Mouse (Mus musculus): ENCODE data around the gene Tm7sf3.
"Not testable (repeated sequence)": the region's sequence is repeated elsewhere in the genome, so short reads cannot be mapped to it uniquely, and the experiment has no call there.

Gene Tm7sf3

DNA sequence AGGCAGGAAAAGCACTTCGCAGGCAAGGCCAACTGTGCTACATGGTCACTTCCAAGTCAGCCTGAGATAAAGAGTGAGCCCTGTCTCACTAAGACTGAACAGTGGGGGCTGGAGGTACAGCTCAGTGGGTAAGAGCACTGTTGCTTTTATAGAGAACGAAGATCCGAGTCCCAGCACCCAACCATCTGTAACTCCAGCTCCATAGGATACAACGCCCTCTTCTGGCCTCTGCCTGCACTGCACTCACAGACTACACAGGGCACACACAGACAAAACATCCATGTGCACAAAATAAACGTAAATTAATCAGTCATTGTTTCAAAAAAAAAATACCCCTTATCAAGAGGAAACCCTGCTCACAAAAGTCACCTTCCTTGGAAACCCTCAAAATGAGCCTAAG, 28.7 kb downstream of the Tm7sf3 start:
- DNase-seq (ENCODE audit: low read depth) = no peak

DNA sequence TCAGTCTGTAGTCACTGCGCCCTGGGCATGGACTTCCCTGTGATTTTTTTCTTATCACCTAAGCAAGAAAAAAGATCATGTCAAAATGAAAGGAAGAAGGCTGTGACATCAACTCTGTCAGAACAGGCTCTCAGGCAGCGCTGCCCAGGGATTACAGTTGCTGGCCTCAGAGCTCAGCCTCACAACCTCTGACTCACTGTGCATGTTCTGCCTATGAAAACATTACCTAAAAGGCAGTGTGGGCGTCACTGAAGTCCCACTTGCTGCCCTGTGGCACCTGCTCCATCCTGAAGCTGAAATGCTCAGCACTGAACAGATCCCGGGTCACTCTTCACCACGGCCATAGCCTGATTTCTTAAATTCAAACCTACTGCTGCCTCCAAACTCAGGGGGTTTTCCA, 29.9 kb downstream of the Tm7sf3 start:
- DNase-seq (ENCODE audit: low read depth) = no peak

DNA sequence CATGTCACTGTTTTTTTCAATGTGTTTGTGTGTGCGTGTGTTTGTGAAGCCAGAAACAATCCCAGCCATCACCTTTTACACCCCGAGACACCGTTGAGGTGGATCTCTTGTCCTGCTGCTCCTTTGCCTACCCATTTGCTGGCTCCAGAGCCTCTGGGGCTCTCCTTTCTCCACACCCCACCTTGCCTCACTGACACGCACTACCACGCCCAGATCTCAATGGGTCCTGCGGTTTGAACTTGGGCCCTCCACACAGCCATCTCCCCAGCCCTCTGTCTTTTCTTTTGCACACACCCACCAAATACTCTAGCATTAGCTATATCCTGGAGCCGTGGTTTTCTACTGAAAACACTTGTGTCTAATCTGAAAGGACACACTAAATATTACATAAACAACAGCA, 30.7 kb downstream of the Tm7sf3 start:
- DNase-seq (ENCODE audit: low read depth) = no peak

DNA sequence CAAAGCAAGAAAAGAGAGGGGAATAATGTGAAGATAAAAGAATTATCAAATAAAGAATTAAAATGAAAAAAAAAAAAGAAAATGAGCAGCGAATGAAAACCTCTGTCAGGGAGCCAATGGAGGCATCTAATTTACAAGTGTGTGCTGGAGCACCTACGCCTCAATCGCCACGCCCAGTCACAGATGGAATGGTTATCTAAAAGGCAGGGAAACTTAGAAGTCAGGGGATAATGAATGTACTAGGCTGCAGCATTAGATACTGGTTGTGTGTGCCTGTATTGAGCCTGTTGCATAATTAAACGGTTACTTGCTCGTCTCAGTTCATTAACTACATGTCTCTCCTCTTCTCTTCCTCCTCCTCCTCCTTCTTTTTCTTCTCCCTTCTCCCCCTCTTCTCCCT, 31.2 kb downstream of the Tm7sf3 start:
- DNase-seq (ENCODE audit: low read depth) = no peak

DNA sequence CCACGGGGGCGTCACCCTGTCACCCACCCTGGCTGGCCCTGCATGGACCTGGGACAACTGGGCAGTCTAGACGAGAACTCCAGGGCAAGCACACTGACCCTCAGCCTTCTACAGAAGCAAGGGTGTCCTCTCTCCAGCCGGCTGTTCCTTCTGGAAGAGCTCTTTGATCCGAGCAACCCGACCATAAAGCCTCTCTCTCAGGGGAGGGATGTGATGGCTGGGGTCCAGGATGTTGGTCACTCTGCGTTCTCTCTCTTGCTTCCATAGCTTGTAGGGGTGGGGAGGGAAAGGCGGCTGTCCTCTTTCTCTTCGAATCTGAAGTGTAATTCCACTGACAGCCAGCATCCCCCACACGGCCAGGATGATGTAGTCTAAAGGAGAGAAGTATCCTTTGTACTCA, 39.0 kb downstream of the Tm7sf3 start:
- DNase-seq (ENCODE audit: low read depth) = no peak

DNA sequence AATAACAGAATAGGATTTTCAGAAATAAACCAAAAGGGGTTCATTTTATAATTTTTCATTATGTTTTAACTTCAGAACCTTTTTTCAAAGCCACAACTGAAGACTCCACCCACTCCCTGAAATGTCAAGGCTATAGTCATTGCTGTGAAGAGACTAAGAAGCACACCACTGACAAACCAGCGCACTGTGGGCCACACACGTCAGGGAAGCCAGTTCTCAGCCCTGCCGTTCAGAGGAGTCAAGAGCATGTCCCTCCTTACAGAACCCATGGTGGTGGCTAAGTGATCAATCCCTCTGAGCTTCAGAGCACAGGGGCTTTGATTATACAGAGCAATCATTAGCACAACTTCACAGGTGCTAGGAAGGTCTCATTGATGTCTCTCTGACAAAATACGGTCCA, 40.0 kb downstream of the Tm7sf3 start:
- DNase-seq (ENCODE audit: low read depth) = no peak

DNA sequence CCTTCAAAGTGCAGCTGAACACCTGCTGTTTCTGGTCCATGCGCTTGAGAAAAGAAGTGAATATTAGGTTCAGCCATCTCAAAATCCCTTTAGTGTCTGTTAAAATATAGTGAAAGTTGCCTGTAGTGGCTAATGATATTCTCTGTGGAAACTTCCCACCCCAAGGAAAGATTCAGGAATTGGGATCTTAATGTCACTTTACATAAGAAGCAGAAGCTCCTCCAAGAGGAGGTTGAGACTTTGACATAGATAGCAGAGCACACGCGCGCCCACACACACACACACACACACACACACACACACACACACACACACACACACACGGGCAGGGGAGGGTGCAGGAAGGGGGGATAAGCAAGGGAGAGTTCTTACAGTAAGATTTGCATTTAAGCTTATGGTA, 57.5 kb downstream of the Tm7sf3 start:
- no peak for DNase-seq (ENCODE audit: low read depth)

DNA sequence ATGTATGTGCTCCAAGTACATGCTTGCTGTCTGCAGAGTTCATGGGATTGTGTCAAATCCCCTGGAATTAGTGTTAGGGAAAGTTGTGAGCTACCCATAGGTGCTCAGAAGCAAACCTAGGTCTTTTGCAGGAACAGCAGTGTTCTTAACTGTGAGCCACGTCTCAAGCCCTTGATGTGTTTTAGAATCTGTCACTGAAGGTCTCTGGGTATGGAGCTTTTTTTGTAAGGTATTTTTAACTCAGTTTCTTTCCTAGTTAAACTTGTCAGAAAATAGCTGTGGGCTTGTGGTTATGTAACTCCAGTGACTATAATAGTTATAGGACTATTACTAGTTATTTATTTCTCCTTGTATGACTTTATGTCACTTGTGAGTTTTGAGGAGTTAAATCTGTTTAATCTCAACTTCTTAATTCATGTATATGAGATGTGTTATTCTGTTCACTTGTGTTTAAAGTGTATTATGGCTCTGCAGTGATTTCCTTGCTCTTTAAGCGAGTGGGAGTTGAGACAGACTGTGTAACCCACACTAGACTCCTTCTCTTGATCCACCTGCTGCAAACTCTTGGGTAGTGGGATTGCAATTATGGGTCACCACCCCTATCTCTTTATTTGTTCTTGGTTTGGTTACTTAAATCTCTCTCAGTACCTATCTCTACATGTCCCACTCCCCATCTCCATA, 59.1 kb downstream of the Tm7sf3 start:
- no peak for DNase-seq (ENCODE audit: low read depth)

DNA sequence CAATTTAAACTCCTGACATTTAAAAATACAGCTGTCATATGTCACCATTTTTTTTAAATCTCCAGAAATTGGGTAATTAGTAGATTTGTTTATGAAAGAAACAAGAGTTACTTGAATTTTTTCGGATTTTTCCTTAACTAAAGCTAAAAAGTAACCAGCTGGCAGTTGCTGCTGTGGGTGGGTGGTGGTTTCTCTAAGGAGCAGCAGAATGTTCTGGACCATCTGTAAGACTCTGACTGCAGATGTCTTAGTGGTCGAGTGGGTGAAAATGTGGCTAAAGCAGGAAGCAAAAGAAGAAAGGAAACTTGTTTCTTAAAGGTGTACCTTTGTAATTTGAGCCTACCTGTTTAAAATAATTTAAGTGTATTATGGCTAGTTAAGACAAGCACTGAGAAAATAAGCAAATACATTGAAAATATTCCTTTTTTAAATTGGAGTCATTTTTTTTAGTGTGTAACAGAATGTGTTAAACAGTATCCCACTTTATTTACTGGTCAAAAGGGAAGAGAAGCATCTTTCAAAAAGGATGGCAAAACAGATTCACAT, 62.2 kb downstream of the Tm7sf3 start:
- DNase-seq (ENCODE audit: low read depth) = no peak

DNA sequence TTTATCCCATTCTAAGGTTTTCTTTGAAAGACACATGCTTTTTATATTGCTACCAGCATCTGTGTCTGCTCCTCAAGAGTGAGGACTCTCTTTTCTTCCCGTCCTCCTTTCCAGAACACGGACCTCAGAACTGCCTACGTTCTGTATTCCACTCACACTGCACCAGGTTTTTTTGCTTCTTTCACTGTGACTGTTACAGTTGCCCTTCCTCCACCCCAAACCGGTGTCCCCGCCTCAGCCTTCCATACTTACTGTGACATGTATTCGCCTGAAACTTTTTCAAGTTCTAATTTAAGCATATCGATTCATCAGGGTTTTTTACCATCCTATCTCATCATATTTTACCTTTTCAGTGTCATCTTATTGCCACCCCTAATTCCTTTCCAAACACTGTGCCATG, 64.0 kb downstream of the Tm7sf3 start:
- no peak for DNase-seq (ENCODE audit: low read depth)

DNA sequence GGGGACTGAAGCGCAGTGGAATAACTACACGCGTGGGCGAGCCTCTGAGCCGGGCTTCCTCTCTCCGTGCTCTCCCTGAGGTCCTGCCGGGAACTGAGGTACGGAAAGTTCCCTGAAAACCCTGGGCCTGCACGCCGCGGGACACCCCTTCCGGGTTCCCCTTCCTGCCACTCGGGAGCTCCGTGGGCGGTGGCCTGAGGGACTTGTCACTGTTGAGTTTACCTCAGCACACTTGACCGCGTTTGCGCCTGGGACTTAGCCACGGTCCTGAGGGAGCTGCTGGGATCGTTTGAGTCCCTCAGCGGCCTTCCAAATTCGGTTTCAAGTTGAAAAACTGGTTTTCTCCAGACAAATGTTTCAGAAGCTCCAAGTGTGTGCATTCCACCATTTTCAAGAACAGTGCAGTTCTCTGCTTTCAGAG, 64.5 kb downstream of the Tm7sf3 start:
- DNase-seq (ENCODE audit: low read depth) = no peak

DNA sequence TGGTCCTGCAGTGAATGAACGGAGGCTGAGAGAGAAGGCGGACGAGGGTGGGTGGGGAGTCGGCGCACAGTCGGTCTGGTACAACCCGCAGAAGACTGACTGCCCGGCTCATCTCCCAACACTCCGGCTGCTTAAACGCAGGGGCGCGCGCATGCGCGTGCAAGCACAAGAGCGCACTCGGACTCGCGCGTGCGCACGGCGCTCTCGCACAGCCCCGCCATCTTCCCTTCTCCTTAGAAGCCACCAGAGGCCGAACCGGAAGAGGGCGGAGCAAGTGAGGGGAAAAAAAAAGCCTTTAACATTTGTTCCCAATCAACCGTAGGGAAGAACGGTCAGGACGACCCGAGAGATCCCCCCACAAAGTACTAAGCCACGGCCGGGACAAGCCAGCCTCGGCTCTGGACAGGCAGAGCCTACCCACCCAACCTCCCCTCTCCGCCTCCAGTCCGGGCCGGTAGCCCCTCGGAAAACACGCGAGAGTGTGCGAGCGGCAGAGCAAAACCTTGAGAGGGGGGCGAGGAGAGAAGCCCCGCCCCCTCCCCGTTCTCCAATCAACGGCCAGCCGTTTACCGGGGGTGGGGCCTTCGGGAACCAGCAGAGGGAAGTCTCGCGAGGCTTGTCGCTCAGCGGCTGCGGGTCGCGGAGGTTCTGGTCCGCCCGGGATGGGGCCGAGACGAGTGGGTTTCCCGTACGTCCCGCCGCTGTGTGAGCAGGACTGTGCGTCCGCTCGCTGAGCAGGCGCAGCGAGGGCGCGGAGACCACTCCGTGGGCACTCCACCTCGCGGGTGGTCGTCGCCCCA, 65.1 kb downstream of the Tm7sf3 start, which contains the start of gene Ints13:
TSS of gene Ints13 (minus strand) at position 526 of the 800 bp plus-strand sequence.
- peak; percentile 100 for DNase-seq (ENCODE audit: low read depth)

DNA sequence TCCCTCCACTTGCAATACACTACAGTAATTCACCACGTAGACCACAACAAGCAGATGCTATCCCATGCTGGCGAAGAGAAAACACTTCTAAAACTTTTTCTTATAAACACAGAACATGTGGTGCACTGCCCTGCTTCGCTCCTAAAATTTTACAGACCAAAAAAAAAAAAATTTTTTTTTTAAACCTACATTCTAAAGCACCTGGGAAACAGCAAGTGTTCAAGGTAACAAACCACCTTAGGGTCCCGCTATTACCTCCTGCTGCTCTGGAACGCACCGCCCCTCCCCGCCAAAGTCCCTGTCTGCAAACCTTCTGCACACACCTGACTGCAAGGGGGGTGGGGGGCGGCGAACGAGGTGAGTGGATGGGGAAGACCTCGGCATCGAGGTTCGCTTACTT, 65.7 kb downstream of the Tm7sf3 start, which contains the start of gene Fgfr1op2:
TSS of gene Fgfr1op2 (plus strand) at position 301 of the 400 bp plus-strand sequence.
- peak; percentile 11 for DNase-seq (ENCODE audit: low read depth)

DNA sequence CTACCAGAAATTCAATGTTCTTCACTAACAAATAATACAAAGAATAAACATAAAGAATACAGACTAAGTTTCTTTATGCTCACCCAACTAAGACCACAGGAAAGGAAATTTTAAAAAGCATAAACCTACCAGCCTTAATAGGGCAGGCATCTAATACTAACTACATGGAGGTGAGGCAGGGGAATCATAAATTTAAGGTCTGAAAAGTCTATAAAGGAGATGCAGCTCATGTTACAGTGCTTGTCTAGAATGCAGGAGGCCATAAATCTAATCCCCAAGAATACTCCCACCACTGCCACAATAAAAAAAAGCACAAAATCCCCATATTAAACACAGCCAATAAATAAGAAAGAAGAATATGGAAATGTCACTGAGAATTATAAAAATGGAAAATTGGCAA, 70.6 kb downstream of the Tm7sf3 start:
- DNase-seq (ENCODE audit: low read depth) = no peak

DNA sequence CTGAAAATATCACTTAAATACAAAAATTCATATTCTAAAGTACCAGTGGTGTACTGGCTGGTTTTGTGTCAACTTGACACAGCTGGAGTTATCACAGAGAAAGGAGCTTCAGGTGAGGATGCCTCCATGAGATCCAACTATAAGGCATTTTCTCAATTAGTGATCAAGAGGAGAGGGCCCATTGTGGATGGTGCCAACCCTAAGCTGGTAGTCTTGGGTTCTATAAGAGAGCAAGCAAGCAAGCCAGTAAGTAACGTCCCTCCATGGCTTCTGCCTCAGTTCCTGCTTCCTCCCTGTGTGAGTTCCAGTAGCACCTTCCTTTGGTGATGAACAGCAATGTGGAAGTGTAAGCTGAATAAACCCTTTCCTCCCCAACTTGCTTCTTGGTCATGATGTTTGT, 80.2 kb downstream of the Tm7sf3 start:
- not testable (repeated sequence) for DNase-seq (ENCODE audit: low read depth)
